Mouse (Mus musculus) bone marrow, adult 2 months (tissue): Measurements from ENCODE around the gene Btbd3.

ENCODE experiments used
- CTCF ChIP-seq: fragments of 200-500 bp; IDR thresholded peaks from 2 replicates; pipeline ENCODE4 v1.5.1; 2011; ENCODE audit warnings: low read length, control low read depth; ENCODE audit not compliant: control insufficient read depth, insufficient read depth
- POLR2A ChIP-seq: fragments of 200-500 bp; IDR thresholded peaks from 2 replicates; pipeline ENCODE4 v1.6.1; 2011; ENCODE audit warnings: low read depth, mild to moderate bottlenecking, control low read depth, low read length, borderline replicate concordance; ENCODE audit not compliant: control insufficient read depth

- TF ChIP-seq CTCF (no peak), POLR2A (no peak)
Observed at GRCm38 (mm10) chr2:138362474-138362873, 106.1 kb downstream of the Btbd3 start.
